Mouse (Mus musculus) thymus, adult 2 months (tissue): ENCODE data around the gene Arid2.

Experiments
- CTCF ChIP-seq: fragments of 200-500 bp; IDR thresholded peaks from 2 replicates; pipeline ENCODE4 v1.5.1; 2012; ENCODE audit warnings: mild to moderate bottlenecking, control low read depth, low read length, moderate library complexity, borderline replicate concordance; ENCODE audit not compliant: control insufficient read depth, poor library complexity, insufficient read depth; ENCODE audit errors: extremely low read depth
- POLR2A ChIP-seq: fragments of 200-500 bp; IDR thresholded peaks from 2 replicates; pipeline ENCODE4 v1.6.1; 2012; ENCODE audit warnings: mild to moderate bottlenecking, low read length, control low read depth, moderate library complexity; ENCODE audit not compliant: control insufficient read depth, poor library complexity, insufficient read depth; ENCODE audit errors: extremely low read depth

DNA sequence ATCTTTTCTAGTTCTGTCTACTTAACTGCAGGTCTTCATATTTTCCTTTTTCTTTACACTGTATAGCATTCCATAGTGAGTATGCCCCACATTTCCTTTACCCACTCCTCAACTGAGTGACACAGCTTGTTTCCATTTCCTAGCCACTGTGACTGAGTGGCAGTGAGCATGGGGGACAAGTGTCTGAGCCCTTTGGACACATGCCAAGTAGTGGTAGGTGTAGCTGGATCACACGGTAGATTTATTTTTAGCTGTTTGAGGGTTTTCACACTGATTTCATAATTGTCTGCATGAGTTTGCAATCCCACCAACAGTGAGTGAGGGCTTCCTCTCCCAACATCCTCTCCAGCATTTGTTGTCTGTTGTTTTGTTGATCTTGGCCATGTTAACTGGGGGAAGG is 28.3 kb downstream of the Arid2 start:
- TF ChIP-seq CTCF (no peak), POLR2A (no peak)
